Mouse (Mus musculus): ENCODE data around the gene Tchh.
A peak's percentile ranks its signal among the peaks of the same experiment; 100 is the strongest.
"Not testable (repeated sequence)": the region's sequence is repeated elsewhere in the genome, so short reads cannot be mapped to it uniquely, and the experiment has no call there.

Gene Tchh

DNA sequence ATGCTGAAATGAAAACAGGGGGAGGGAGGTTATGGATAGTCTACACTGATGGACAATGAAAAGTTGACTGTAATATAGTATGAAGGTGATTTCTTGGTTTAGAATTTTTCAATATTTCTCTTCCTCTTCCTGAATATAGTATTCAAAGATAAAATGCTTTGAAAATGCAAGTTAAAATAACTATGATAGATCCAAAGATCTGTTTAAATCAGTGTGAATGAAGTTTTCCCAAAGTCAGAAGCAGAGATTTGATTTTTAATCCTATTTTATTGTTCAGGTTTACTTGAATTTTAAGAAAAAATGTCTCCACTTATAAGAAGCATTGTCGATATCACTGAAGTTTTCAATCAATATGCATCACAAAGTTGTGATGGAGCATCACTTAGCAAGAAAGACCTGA, at the start of gene Tchh:
TSS of gene Tchh (plus strand) at position 301 of the 400 bp plus-strand sequence.
- DNase-seq (ENCODE audit: low read depth, low spot score), result no peak

DNA sequence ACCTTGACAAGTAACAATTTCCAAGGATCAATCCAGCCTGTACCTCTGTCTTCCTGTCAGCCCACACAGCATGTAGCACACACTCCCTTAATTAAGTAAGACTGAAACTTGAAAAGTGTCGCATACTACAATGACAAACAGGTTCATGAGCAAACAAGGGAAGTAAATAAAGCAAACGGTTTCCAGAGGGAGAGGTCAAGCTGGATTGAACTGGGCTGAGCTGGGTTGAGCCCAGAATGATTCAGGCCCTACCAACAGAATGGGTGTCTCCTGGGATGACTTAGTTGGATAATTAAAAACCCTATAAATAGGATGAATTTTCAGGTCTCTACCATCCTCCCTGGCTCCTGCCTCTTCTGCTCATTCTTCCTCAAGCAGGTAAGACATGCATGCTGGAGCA, 48.8 kb upstream of the Tchh start, which contains the start of gene Rptn:
TSS of gene Rptn (plus strand) at position 334 of the 400 bp plus-strand sequence.
- no peak for DNase-seq (ENCODE audit: low read depth, low spot score)

DNA sequence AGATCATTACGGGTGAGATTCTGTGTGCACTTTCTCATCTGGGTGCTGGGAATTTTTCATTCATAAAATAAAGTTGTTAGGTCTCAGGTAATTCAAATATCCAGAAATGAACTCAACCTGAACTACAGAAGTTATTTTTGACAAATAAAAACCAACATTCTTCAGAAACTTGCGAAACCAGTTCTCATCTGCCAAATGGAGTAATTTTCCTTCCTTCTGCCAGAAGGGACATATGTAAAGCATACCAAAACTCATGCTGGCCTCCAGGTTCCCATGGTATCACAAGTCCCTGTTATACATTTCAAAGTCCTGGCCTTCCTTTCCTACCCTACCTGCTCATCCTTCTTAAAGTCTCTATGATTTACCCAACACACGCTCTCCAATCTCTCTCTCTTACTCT, 38.2 kb upstream of the Tchh start:
- DNase-seq (ENCODE audit: low read depth, low spot score), result no peak

- no peak for DNase-seq (ENCODE audit: low read depth, low spot score)
These were observed 35.1 kb upstream of the Tchh start for GRCm38 (mm10) chr3:93406992-93407391.

GRCm38 (mm10) chr3:93411905-93412304, 30.2 kb upstream of the Tchh start:
- DNase-seq (ENCODE audit: low read depth, low spot score), result no peak

- no peak for DNase-seq (ENCODE audit: low read depth, low spot score)
These were observed 10.5 kb upstream of the Tchh start for GRCm38 (mm10) chr3:93431673-93432072.

GRCm38 (mm10) chr3:93443501-93444101, 1.5 kb downstream of the Tchh start:
- DNase-seq (ENCODE audit: low read depth, low spot score), result no peak

DNA sequence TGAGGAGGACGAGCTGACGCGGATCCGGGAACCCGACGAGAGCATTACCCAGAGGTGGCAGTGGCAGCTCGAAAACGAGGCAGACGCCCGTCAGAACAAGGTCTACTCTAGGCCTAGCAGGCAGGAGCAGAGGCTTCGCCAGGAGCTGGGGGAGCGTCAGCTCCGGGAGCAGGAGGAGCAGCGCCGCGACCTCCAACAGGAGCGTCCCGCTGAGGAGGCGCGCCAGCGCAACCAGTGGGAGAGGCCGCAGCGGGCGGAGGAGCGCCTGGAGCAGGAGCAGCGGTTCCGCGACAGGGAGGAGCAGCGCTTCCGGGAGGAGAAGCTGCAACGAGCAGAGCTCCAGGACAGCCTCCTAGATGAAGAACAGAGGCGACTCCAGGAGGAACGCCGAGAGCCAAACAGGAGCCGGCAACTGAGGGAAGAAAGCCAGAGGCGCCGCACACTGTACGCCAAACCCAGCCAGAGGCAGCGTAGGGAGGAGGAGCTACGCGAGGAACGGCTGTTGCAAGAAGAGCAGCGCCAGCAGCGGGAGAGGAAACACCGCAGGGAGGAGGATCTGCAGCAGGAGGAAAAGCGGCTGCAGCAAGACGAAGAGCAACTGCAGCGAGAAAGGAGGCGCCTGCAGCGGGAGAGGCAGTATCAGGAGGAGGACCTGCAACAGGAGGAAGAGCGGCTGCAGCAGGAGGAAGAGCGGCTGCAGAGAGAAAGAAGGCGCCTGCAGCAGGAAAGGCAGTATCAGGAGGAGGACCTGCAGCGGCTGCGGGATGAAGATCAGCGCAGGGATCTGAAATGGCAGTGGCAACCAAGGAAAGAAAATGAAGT, 2.4 kb downstream of the Tchh start:
- DNase-seq (ENCODE audit: low read depth, low spot score), result peak; percentile 39

GRCm38 (mm10) chr3:93445165-93445705, 3.1 kb downstream of the Tchh start:
- no peak for DNase-seq (ENCODE audit: low read depth, low spot score)

GRCm38 (mm10) chr3:93446128-93446755, 4.1 kb downstream of the Tchh start:
- no peak for DNase-seq (ENCODE audit: low read depth, low spot score)

DNA sequence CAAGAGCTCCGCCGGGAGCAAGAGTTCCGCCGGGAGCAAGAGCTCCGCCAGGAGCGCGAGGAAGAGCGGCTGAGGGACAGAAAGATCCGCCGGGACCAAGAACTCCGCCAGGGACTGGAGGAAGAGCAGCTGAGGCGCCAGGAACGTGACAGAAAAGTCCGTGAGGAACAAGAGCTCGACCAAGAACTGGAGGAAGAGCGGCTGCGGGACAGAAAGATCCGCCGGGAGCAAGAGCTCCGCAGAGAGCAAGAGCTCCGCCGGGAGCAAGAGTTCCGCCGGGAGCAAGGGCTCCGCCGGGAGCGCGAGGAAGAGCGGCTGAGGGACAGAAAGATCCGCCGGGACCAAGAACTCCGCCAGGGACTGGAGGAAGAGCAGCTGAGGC, 4.6 kb downstream of the Tchh start:
- DNase-seq (ENCODE audit: low read depth, low spot score), result not testable (repeated sequence)

GRCm38 (mm10) chr3:93447138-93447841, 5.2 kb downstream of the Tchh start:
- DNase-seq (ENCODE audit: low read depth, low spot score), result no peak

GRCm38 (mm10) chr3:93466556-93466955, 24.4 kb downstream of the Tchh start:
- no peak for DNase-seq (ENCODE audit: low read depth, low spot score)

- DNase-seq (ENCODE audit: low read depth, low spot score), result no peak
These were observed 25.0 kb downstream of the Tchh start for GRCm38 (mm10) chr3:93467130-93467529.

- DNase-seq (ENCODE audit: low read depth, low spot score), result no peak
These were observed 26.4 kb downstream of the Tchh start, which contains the start of gene Tchhl1 for GRCm38 (mm10) chr3:93468561-93468960. Gene Tchhl1, plus strand, starts transcription at chr3:93468754.

- no peak for DNase-seq (ENCODE audit: low read depth, low spot score)
These were observed 27.5 kb downstream of the Tchh start for GRCm38 (mm10) chr3:93469629-93470028.

DNA sequence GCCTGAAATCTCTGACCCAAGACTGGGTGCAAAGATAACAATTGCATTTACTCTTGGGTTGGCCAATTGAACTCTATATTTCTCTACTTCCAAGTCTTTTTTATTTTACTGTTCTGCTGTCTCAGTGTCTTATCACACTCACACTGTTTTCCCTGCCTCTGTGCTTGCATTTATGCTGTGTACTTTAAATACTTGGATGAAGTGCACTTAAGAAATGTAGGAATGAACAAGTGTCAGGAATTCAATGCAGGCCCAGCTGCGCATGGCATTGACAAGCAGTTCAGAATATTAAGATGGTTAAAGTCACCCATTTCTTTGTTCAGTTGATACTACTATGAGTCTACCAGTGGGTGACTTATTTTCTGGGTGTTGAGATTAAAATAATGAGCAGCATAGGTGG, 37.9 kb downstream of the Tchh start:
- no peak for DNase-seq (ENCODE audit: low read depth, low spot score)

DNA sequence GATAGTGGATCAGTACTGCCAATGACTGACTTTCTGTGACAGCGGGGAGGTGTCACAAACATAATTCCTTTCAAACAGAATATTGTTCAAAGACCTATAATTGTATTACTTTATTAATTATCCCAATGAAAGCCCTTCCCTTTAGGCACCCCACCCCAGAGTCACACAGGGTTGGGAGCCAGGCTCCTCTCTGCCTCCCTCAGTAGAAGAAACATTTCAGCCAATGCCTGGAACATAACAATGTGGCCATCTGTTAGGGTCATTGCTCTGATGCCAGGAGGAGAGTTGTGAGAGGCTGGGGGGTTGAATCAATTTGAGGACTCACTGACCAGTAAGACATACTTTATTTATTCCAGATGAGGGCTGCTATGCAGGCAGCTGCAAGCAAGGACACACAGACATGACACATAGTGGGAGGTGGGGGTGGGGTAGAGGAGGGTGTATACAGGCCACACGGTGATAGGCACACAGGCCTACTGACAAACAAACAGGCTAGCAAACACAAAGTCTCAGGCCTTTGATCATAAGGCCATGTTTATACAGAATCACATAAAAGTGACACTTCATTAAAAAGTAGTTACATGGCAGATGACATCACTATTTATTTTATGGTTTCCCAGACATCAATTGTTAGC, 40.0 kb downstream of the Tchh start:
- no peak for DNase-seq (ENCODE audit: low read depth, low spot score)

DNA sequence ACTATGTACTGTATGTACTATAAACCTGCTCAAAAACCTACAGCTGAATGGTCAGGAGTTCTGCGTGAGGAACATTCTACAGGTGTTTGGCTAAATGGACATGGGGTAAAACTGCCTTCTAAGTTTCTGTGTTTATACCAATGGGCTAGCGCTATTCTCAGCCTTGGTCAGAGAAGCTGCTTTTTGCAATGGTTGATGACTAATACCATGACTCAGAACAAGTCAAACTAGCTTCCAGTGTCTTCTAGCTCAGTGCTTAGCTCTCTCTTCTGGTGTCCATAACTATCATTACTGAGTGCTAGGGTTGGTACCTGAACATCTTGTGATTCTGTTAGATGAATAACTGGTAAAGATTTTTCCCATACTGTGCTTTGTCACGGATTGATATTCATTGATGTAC, 43.5 kb downstream of the Tchh start:
- no peak for DNase-seq (ENCODE audit: low read depth, low spot score)

- DNase-seq (ENCODE audit: low read depth, low spot score), result no peak
These were observed 46.4 kb downstream of the Tchh start for GRCm38 (mm10) chr3:93488541-93488940.

DNA sequence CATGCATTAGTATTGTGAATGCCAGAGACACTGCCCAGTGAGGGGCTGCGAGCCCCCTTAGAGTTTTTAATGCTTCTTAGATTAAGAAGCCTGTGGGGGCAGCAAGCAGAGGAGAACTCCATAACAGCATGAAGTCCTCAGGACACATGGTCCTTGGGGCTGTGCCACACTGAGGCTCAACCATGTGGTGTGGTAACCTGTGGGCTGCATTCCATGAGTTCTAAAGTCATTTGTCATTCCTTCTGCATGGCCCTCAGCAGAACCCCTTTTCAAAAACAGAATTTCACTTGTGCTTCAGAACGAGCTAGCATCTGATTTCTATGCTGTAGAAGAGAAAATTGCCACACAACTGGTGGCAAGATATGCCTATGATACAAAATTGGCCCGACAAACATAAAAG, 50.0 kb downstream of the Tchh start:
- no peak for DNase-seq (ENCODE audit: low read depth, low spot score)
